Mouse (Mus musculus) kidney, postnatal 0 days (tissue): ENCODE data around the gene Cers2. TPM values are rescaled to one million over a fixed set of nuclear protein-coding genes. Genes with fewer than 3 reads are reported as not detected.

Experiments
- ATAC-seq: fragments of 200-750 bp; cut with Nextera tagmentation; replicated peaks from 2 replicates; pipeline ENCODE4 v1.8.0; 2017; ENCODE audit warnings: low read depth, moderate number of reproducible peaks, moderate TSS enrichment, moderate library complexity; ENCODE audit not compliant: low FRiP score
- DNase-seq: peaks from one replicate; pipeline ENCODE4 v3.0.0-alpha.2; 2016; ENCODE audit warnings: low spot score
- H3K27ac ChIP-seq: fragments of 300-500 bp; sonication (generic); 2 replicates; pipeline ENCODE4 v1.5.1; 2014; ENCODE audit warnings: mild to moderate bottlenecking
- H3K27me3 ChIP-seq: fragments of 300-500 bp; sonication (generic); 2 replicates; pipeline ENCODE4 v1.6.1; 2014; ENCODE audit warnings: low read length, mixed read lengths; ENCODE audit not compliant: insufficient read depth
- H3K36me3 ChIP-seq: fragments of 300-500 bp; sonication (generic); 2 replicates; pipeline ENCODE4 v1.6.1; 2014; ENCODE audit warnings: low read length, mixed read lengths; ENCODE audit not compliant: insufficient read depth
- H3K4me1 ChIP-seq: fragments of 300-500 bp; sonication (generic); replicated peaks from 2 replicates; pipeline ENCODE4 v1.6.1; 2014; ENCODE audit warnings: antibody characterized with exemption, low read length, mixed read lengths; ENCODE audit not compliant: insufficient read depth
- H3K4me2 ChIP-seq: fragments of 300-500 bp; sonication (generic); 2 replicates; pipeline ENCODE4 v1.6.1; 2014; ENCODE audit warnings: mild to moderate bottlenecking, low read length, moderate library complexity, mixed read lengths
- H3K4me3 ChIP-seq: fragments of 300-500 bp; sonication (generic); replicated peaks from 2 replicates; pipeline ENCODE4 v1.5.1; 2014; ENCODE audit warnings: low read depth, low read length
- H3K9ac ChIP-seq: fragments of 300-500 bp; sonication (generic); 2 replicates; pipeline ENCODE4 v1.6.1; 2014; ENCODE audit warnings: low read depth, low read length
- H3K9me3 ChIP-seq: fragments of 300-500 bp; sonication (generic); replicated peaks from 2 replicates; pipeline ENCODE4 v1.6.1; 2016; ENCODE audit warnings: low read length, inconsistent platforms, mixed read lengths
- CTCF ChIP-seq: IDR thresholded peaks from 2 replicates; pipeline ENCODE4 v1.5.1; 2016; ENCODE audit warnings: antibody characterized with exemption, low read depth, mild to moderate bottlenecking, moderate library complexity
- WGBS: fragments of 180-500 bp; shearing (Covaris S2); extraction: QIAGEN DNeasy Blood & Tissue Kit; methylation state at CpG from one replicate; pipeline ENCODE4 v1.1.7; 2014; 5-methylcytosine and 5-hydroxymethylcytosine counted together
- polyA plus RNA-seq: library from polyadenylated mRNA; unstranded; fragments of >200 nt; fragmentation: Nextera tagmentation; extraction: Ambion mirVana; gene quantifications from 2 replicates; pipeline ENCODE4 v1.2.1, GENCODE M21; 2015

Gene Cers2
- polyA plus RNA-seq, 1 experiment from 2014 or later, result 172 TPM

- DNase-seq, result no peak
- peaks cover 16% of the 10 kb centered on the region; the same call in 1 of the 2 replicates for H3K4me1 ChIP-seq
- 49% methylated on average over 7 of the region's 7 CpGs for WGBS
Observed at GRCm38 (mm10) chr3:95313476-95313875, 1.1 kb upstream of the Cers2 start.

GRCm38 (mm10) chr3:95314075-95314474 lies 516 bp upstream of the Cers2 start:
- no peak overlapping the region for H3K9ac ChIP-seq
- H3K4me1 ChIP-seq, result peaks cover 20% of the 10 kb centered on the region; the same call in 1 of the 2 replicates
- no peak for TF ChIP-seq CTCF
- DNase-seq (no peak), ATAC-seq (no peak)
- no peaks in the 10 kb centered on the region for H3K9me3 ChIP-seq
- 65% methylated on average over 6 of the region's 6 CpGs for WGBS
- no peak overlapping the region for H3K27ac ChIP-seq
- H3K4me3 ChIP-seq, result peak overlapping the region; percentile 83; the same call in 1 of the 2 replicates
- H3K27me3 ChIP-seq, result no peaks in the 10 kb centered on the region
- H3K36me3 ChIP-seq, result no peaks in the 10 kb centered on the region
- peak overlapping the region; percentile 64; the same call in 1 of the 2 replicates for H3K4me2 ChIP-seq

More at GRCm38 (mm10) chr3:95313476-95313875, 1.1 kb upstream of the Cers2 start:
- no peak for TF ChIP-seq CTCF
- Histone ChIP-seq H3K4me2 (no peak overlapping the region), H3K4me3 (no peak overlapping the region), H3K27ac (no peak overlapping the region), H3K9ac (no peak overlapping the region), H3K9me3 (no peaks in the 10 kb centered on the region), H3K36me3 (no peaks in the 10 kb centered on the region), H3K27me3 (no peaks in the 10 kb centered on the region)
- ATAC-seq, result no peak

GRCm38 (mm10) chr3:95315094-95315843 lies 678 bp downstream of the Cers2 start:
- DNase-seq, result peak; percentile 95
- Histone ChIP-seq H3K4me1 (peaks cover 20% of the 10 kb centered on the region; the same call in 1 of the 2 replicates), H3K27ac (peak overlapping the region; percentile 94), H3K27me3 (no peaks in the 10 kb centered on the region), H3K9me3 (no peaks in the 10 kb centered on the region), H3K4me2 (peak overlapping the region; percentile 64), H3K9ac (peak overlapping the region; percentile 98), H3K4me3 (peak overlapping the region; percentile 83), H3K36me3 (peaks cover 5% of the 10 kb centered on the region)
- under 1% methylated on average over 67 of the region's 71 CpGs for WGBS
- ATAC-seq, result peak; percentile 88
- peak; percentile 56 for TF ChIP-seq CTCF

- 6% methylated on average over 9 of the region's 9 CpGs for WGBS
- Histone ChIP-seq H3K4me2 (peak overlapping the region; percentile 64), H3K27ac (peak overlapping the region; percentile 94), H3K9ac (peak overlapping the region; percentile 98), H3K27me3 (no peaks in the 10 kb centered on the region), H3K4me1 (peaks cover 20% of the 10 kb centered on the region; the same call in 1 of the 2 replicates), H3K9me3 (no peaks in the 10 kb centered on the region), H3K4me3 (peak overlapping the region; percentile 83), H3K36me3 (peaks cover 13% of the 10 kb centered on the region)
- no peak for ATAC-seq
- no peak for DNase-seq
- no peak for TF ChIP-seq CTCF
Observed at GRCm38 (mm10) chr3:95315844-95316550, 1.4 kb downstream of the Cers2 start.

- DNase-seq (peak; percentile 78), ATAC-seq (peak; percentile 42; the same call in 1 of the 2 replicates)
- TF ChIP-seq CTCF, result peak; percentile 80
- 19% methylated on average over 12 of the region's 12 CpGs for WGBS
- H3K27me3 ChIP-seq, result no peaks in the 10 kb centered on the region
- peak overlapping the region; percentile 39 for H3K4me2 ChIP-seq
- peaks cover 20% of the 10 kb centered on the region; the same call in 1 of the 2 replicates for H3K4me1 ChIP-seq
- no peak overlapping the region for H3K4me3 ChIP-seq
- 0 out of 2 replicates have a peak overlapping the region, but pooled peaks have one; percentile 1 for H3K9ac ChIP-seq
- no peaks in the 10 kb centered on the region for H3K9me3 ChIP-seq
- peaks cover 28% of the 10 kb centered on the region for H3K36me3 ChIP-seq
- peak overlapping the region; percentile 76; the same call in 1 of the 2 replicates for H3K27ac ChIP-seq
Observed at GRCm38 (mm10) chr3:95317414-95318080, 3.0 kb downstream of the Cers2 start.

- Histone ChIP-seq H3K9ac (no peak overlapping the region), H3K27ac (peak overlapping the region; percentile 44; the same call in 1 of the 2 replicates), H3K4me3 (no peak overlapping the region), H3K4me1 (peaks cover 20% of the 10 kb centered on the region; the same call in 1 of the 2 replicates), H3K36me3 (peaks cover 38% of the 10 kb centered on the region), H3K9me3 (no peaks in the 10 kb centered on the region), H3K4me2 (no peak overlapping the region), H3K27me3 (no peaks in the 10 kb centered on the region)
- DNase-seq (peak; percentile 55), ATAC-seq (peak; percentile 55)
- 51% methylated on average over 6 of the region's 6 CpGs for WGBS
- TF ChIP-seq CTCF, result no peak
Observed at GRCm38 (mm10) chr3:95318548-95318947, 4.0 kb downstream of the Cers2 start.
